Mouse (Mus musculus) liver, postnatal 0 days (tissue): ENCODE measurements around the gene Psmd2.

Experiments
- CTCF ChIP-seq: sonication (generic); IDR thresholded peaks from 2 replicates; pipeline ENCODE4 v1.5.1; 2016; ENCODE audit warnings: antibody characterized with exemption, low read depth
- EP300 ChIP-seq: IDR thresholded peaks from 2 replicates; pipeline ENCODE4 v1.6.1; 2016; ENCODE audit warnings: antibody characterized with exemption, low read depth, mild to moderate bottlenecking

DNA sequence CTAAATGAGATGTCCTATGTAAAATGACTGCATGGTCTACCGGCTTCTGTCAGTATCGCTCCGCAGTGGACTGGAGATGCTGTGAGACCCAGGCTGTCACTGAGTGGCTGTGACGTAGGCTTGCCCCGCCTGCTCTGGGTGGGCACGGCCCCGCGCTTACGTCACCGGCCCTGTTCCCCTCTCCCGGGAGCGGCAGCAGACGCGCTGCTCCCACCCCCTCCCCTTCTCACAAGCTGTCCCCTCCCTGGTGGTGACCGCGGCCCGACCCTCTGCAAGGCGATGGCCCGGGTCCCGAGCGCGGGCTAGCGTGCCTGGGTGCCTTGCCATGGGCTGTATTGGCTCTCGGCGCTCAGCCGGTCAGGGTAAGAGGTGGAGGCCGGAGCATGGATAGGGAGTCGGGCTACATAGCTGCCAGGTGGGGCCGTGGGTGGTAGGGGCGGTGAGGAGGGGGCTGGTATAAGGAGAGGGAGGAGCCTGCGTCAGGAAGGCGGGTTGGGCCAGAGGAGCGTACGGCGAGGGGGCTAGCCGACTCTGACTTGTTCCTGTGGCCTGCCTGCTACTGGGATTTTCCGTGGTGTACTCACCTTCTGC lies 41.8 kb downstream of the Psmd2 start, which contains the start of gene Fam131a:
- no peak for TF ChIP-seq CTCF
- no peak for TF ChIP-seq EP300
